Mouse (Mus musculus): Measurements from ENCODE around the gene Dcbld2.

DNA sequence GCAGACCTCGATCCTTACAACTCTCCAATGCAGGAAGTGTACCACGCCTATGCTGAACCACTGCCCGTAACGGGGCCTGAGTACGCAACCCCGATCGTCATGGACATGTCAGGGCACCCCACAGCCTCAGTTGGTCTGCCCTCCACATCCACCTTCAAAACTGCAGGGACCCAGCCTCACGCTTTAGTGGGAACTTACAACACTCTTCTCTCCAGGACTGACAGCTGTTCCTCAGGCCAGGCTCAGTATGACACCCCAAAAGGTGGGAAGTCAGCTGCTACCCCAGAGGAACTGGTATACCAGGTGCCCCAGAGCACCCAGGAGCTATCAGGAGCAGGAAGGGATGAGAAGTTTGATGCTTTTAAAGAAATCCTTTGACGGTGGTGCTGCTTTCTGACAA lies 57.2 kb downstream of the Dcbld2 start:
- TF ChIP-seq CTCF (IDR thresholded peaks at IDR 0.05; ENCODE audit: low read depth, low read length) (no peak), POLR2AphosphoS5 (IDR thresholded peaks at IDR 0.05; ENCODE audit: insufficient replicate concordance, low read depth, low read length) (no peak), TAL1 (conservative IDR thresholded peaks at IDR 0.05; ENCODE audit: low read depth, low read length) (no peak), GATA2 (IDR thresholded peaks at IDR 0.05; ENCODE audit: borderline replicate concordance, low read depth, low read length) (no peak)

Data from G1E (cell line).